Mouse (Mus musculus) forebrain, embryonic 15.5 days (tissue): Measurements from ENCODE around the gene Deup1. TPM values are rescaled to one million over a fixed set of nuclear protein-coding genes. Genes with fewer than 3 reads are reported as not detected.

Experiments
- ATAC-seq: fragments of 200-750 bp; cut with Nextera tagmentation; replicated peaks from 2 replicates; pipeline ENCODE4 v1.8.0; 2017; ENCODE audit warnings: mild to moderate bottlenecking, moderate TSS enrichment, moderate library complexity
- H3K27ac ChIP-seq: fragments of 300-500 bp; sonication (generic); replicated peaks from 2 replicates; pipeline ENCODE4 v1.5.1; 2015; ENCODE audit warnings: mild to moderate bottlenecking, inconsistent platforms
- H3K27me3 ChIP-seq: fragments of 300-500 bp; sonication (generic); 2 replicates; pipeline ENCODE4 v1.6.1; 2015; ENCODE audit warnings: inconsistent platforms
- H3K36me3 ChIP-seq: fragments of 300-500 bp; sonication (generic); 2 replicates; pipeline ENCODE4 v1.6.1; 2015; ENCODE audit warnings: mild to moderate bottlenecking, inconsistent platforms
- H3K4me1 ChIP-seq: fragments of 300-500 bp; sonication (generic); 2 replicates; pipeline ENCODE4 v1.6.1; 2015; ENCODE audit warnings: inconsistent platforms
- H3K4me2 ChIP-seq: fragments of 300-500 bp; sonication (generic); replicated peaks from 2 replicates; pipeline ENCODE4 v1.6.1; 2015; ENCODE audit warnings: mild to moderate bottlenecking, inconsistent platforms
- H3K4me3 ChIP-seq: fragments of 300-500 bp; sonication (generic); 2 replicates; pipeline ENCODE4 v1.5.1; 2015; ENCODE audit warnings: mild to moderate bottlenecking, inconsistent platforms
- H3K9ac ChIP-seq: fragments of 300-500 bp; sonication (generic); replicated peaks from 2 replicates; pipeline ENCODE4 v1.6.1; 2015; ENCODE audit warnings: mild to moderate bottlenecking, inconsistent platforms
- H3K9me3 ChIP-seq: fragments of 300-500 bp; sonication (generic); 2 replicates; pipeline ENCODE4 v1.6.1; 2016; ENCODE audit warnings: inconsistent platforms
- WGBS: fragments of 180-500 bp; shearing (Covaris S2); methylation state at CpG from one replicate; pipeline ENCODE4 v1.1.7; 2015; ENCODE audit warnings: mixed read lengths; 5-methylcytosine and 5-hydroxymethylcytosine counted together
- polyA plus RNA-seq: library from polyadenylated mRNA; unstranded; fragments of >200 nt; fragmentation: Nextera tagmentation; extraction: Ambion mirVana; gene quantifications from 2 replicates; pipeline ENCODE4 v1.2.1, GENCODE M21; 2015

The Deup1 gene
- polyA plus RNA-seq, 1 experiment from 2014 or later: 1.9 TPM

DNA sequence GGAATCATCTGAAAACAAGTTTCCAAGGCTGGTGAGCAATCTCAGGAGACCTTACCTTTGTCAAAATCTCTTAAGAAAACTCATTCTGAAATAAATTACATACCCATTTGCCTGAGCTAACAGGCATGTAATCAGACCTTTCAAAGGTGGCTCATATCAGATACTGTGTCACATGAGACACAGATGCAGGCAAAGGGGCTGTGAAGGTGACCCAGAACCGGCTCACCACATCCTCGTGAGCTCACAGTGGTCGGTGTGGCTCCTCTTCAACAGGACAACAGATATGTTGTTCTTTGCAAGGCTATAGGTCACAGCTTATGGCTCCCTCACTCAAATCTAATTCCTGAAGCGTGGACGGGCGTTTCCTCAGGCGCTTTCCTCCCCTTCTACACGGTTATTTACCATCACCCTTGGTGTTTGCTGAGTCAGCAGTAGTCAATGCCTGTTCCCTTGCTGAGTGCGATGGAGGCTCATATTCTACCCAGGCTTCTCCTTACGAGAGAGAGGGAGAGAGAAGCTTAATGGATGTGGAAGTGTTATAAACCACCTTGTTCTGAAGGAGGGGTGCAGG lies 8.6 kb downstream of the Deup1 start:
- no peak overlapping the region for H3K27ac ChIP-seq

DNA sequence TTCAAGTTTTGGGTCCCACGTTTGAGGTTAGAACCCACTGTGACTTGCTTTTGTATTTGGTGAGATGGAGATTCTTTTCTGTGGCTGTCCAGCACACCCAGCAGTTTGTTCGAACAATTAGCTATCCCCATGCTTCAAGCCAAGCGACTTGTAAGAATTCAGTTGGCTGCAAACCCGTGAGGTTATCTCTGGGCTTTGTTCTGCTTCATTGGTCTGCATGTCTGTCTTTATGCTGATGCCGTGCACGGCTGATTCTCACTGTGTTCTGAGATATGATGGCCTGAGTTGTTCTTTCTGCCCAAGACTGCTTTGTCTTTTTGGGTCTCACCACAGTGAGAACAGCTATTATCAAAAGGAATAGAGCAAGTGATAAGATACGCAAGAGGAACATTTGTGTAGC lies 10.7 kb downstream of the Deup1 start:
- Histone ChIP-seq H3K36me3 (no peaks in the 10 kb centered on the region), H3K27ac (no peak overlapping the region), H3K4me3 (no peak overlapping the region), H3K9ac (no peak overlapping the region), H3K4me1 (0 out of 2 replicates have a peak, but pooled peaks cover 2% of the 10 kb centered on the region), H3K9me3 (no peaks in the 10 kb centered on the region), H3K27me3 (no peaks in the 10 kb centered on the region), H3K4me2 (no peak overlapping the region)
- ATAC-seq: no peak
- 47% methylated on average over 7 of the region's 7 CpGs for WGBS

More for the DNA sequence above, 8.6 kb downstream of the Deup1 start:
- Histone ChIP-seq H3K4me3 (no peak overlapping the region), H3K27me3 (no peaks in the 10 kb centered on the region), H3K4me2 (no peak overlapping the region), H3K36me3 (no peaks in the 10 kb centered on the region), H3K9ac (no peak overlapping the region), H3K4me1 (0 out of 2 replicates have a peak, but pooled peaks cover 2% of the 10 kb centered on the region), H3K9me3 (no peaks in the 10 kb centered on the region)
- 76% methylated on average over 10 of the region's 10 CpGs for WGBS
- no peak for ATAC-seq

DNA sequence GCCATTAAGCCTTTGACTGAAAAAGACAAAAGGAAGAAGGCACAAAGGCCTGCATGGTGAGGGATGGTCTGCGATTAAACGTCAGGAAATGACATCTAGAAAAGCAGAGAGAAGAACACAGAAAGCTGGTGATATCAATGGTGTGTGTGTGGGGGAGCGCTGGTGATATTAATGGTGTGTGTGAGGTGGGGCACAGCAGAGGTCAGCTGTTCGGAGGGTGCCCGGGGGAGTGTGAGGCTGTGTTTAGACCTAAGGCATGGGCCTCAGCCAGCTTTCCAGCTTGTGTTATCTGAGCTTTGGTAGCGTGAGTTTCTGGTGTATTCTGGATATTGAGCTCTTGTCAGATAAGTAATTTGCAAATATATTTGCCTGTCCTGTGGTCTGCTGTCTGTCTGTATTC lies 11.3 kb downstream of the Deup1 start:
- 0 out of 2 replicates have a peak, but pooled peaks cover 2% of the 10 kb centered on the region for H3K4me1 ChIP-seq
- no peak overlapping the region for H3K27ac ChIP-seq
- no peak for ATAC-seq
- H3K4me3 ChIP-seq: no peak overlapping the region
- H3K36me3 ChIP-seq: no peaks in the 10 kb centered on the region
- no peaks in the 10 kb centered on the region for H3K27me3 ChIP-seq
- H3K9ac ChIP-seq: no peak overlapping the region
- no peak overlapping the region for H3K4me2 ChIP-seq
- H3K9me3 ChIP-seq: no peaks in the 10 kb centered on the region
- 80% methylated on average over 6 of the region's 6 CpGs for WGBS

DNA sequence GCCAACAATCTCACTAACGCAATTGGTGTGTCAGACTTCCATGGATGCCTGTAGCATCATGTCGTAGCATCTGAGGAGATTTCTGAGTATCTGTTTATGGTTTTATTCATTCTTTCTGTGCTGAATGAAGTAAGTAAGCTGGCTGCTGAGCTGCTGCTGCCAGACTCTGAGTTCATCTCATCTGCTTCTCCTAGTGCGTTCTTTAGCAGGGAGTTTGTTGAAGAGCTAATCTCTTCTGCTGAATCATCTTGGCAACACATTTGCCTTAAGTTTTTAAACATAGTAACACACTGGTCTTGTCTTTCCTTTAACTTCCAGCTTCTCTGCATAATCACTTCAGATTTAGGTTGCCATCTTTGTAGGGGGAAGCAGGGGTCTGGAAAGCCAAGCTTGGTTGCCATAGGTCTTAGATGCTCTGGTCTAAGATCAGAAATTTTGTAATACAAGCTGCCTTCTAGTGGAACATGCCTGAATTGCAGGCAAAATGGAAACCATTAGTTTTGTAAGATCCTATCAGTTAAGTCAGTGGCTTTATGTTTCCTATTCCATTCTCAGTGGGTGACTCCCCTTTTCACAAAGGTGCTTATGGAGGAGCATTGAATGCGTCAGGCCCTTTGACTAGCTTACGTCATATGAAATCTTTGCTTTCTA lies 18.3 kb downstream of the Deup1 start:
- no peaks in the 10 kb centered on the region for H3K36me3 ChIP-seq
- 96% methylated on average over 5 of the region's 5 CpGs for WGBS
- H3K4me3 ChIP-seq: no peak overlapping the region
- no peaks in the 10 kb centered on the region for H3K4me1 ChIP-seq
- no peak for ATAC-seq
- H3K4me2 ChIP-seq: no peak overlapping the region
- H3K27ac ChIP-seq: no peak overlapping the region
- H3K9ac ChIP-seq: no peak overlapping the region
- H3K27me3 ChIP-seq: no peaks in the 10 kb centered on the region
- no peaks in the 10 kb centered on the region for H3K9me3 ChIP-seq

- no peak for ATAC-seq
- 89% methylated on average over 2 of the region's 2 CpGs for WGBS
- Histone ChIP-seq H3K4me1 (no peaks in the 10 kb centered on the region), H3K9me3 (no peaks in the 10 kb centered on the region), H3K36me3 (no peaks in the 10 kb centered on the region), H3K27me3 (no peaks in the 10 kb centered on the region), H3K4me2 (no peak overlapping the region), H3K27ac (no peak overlapping the region), H3K9ac (no peak overlapping the region), H3K4me3 (no peak overlapping the region)
These were observed 20.1 kb downstream of the Deup1 start for GRCm38 (mm10) chr9:15607601-15608000.

DNA sequence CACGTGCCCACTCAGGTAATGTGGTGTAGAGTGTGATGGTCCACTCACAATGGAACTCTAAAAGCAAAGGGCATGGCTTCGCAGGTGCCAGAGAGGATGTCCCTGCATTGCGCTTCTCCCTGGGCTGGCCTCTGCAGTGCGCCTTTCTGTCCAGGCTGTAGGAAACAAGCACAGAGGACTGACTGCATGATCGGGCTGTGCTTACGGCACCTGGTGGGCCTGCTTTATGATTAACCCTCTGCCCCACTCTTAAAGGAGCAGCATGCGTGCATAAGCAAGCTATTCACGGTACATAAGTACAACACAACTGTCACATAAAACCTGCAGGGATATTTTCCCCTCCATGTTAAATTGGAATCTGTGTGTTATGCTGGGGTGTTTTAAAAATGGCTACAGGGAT lies 24.6 kb downstream of the Deup1 start:
- 78% methylated on average over 8 of the region's 8 CpGs for WGBS
- Histone ChIP-seq H3K4me1 (no peaks in the 10 kb centered on the region), H3K9me3 (no peaks in the 10 kb centered on the region), H3K27ac (no peak overlapping the region), H3K36me3 (no peaks in the 10 kb centered on the region), H3K4me2 (no peak overlapping the region), H3K9ac (no peak overlapping the region), H3K27me3 (no peaks in the 10 kb centered on the region), H3K4me3 (no peak overlapping the region)
- no peak for ATAC-seq

DNA sequence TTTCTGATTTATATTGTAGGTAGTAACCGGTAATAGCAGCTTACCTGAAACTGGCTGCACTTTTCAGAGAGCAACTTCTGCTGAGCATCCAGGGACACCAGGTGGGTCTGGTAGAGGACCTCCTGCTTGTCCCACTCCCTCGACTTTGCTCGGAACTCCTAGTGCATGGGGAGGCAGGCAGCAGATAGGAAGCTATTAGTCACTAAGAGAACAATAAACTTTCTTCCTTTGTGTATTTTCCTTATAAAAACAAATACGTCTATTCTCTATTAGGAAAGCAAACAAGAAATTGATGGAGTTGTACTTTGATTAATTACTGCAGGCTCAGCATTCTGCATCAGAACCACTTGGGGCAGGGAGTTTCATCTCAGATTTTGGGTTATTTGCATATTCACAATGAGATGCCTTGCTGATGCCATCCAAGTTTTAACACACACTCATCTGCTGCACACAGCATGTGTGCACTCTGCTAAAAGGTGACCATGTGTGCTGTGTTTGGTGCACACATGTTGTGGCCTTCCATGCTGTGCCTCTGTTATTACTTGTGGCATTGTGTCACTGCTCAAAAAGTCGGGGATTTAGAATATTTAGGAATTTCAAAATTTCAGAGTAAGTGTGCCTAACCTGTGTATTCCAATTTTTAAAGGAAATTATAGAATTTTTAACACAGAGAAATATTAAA lies 26.7 kb downstream of the Deup1 start:
- Histone ChIP-seq H3K4me1 (no peaks in the 10 kb centered on the region), H3K27me3 (no peaks in the 10 kb centered on the region), H3K27ac (no peak overlapping the region), H3K4me3 (no peak overlapping the region), H3K9ac (no peak overlapping the region), H3K9me3 (no peaks in the 10 kb centered on the region), H3K36me3 (no peaks in the 10 kb centered on the region), H3K4me2 (no peak overlapping the region)
- no peak for ATAC-seq
- 75% methylated on average over 5 of the region's 5 CpGs for WGBS

DNA sequence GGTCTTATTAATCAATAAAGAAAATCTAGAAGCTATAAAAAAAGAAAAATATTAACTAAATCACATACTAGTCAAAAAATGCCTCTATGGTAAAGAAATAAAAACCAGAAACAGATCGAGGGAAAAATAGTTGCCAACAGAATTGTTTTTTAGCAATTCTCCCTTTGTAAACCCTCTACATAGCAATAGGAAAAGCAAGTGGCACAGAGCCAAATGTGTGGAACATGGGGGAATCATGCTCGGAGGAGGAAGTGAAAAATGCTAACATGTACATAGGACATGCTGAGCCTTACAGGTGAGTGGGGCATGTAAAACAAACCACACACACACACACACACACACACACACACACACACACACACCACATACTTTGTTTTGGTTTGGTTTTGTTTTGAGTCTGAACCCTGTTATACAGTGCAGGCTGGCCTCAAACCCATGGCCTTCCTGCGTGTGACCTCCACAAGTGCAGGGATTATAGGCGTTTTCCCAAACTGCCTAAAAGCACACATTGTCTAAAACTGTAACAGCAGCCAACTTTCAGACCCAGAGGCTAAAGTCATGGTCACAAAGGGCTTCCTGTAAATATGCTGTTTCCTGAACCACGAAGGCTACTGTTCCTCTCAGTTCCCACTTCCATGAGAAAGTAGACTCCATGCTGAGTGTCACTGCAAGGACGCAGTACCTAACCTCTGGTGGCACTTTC lies 27.4 kb downstream of the Deup1 start:
- H3K27me3 ChIP-seq: no peaks in the 10 kb centered on the region

GRCm38 (mm10) chr9:15596598-15596997 lies 31.1 kb downstream of the Deup1 start:
- Histone ChIP-seq H3K36me3 (no peaks in the 10 kb centered on the region), H3K4me2 (no peak overlapping the region), H3K4me1 (no peaks in the 10 kb centered on the region), H3K9ac (no peak overlapping the region), H3K9me3 (no peaks in the 10 kb centered on the region), H3K27ac (no peak overlapping the region), H3K4me3 (no peak overlapping the region), H3K27me3 (no peaks in the 10 kb centered on the region)
- 68% methylated on average over 4 of the region's 4 CpGs for WGBS
- no peak for ATAC-seq

More for the DNA sequence above, 27.4 kb downstream of the Deup1 start:
- H3K4me1 ChIP-seq: no peaks in the 10 kb centered on the region
- H3K9me3 ChIP-seq: no peaks in the 10 kb centered on the region
- no peaks in the 10 kb centered on the region for H3K36me3 ChIP-seq
- H3K4me3 ChIP-seq: no peak overlapping the region
- no peak overlapping the region for H3K27ac ChIP-seq
- ATAC-seq: 0 out of 2 replicates have a peak, but pooled peaks have one; percentile 34
- H3K4me2 ChIP-seq: no peak overlapping the region
- no peak overlapping the region for H3K9ac ChIP-seq
- 70% methylated on average over 6 of the region's 6 CpGs for WGBS

DNA sequence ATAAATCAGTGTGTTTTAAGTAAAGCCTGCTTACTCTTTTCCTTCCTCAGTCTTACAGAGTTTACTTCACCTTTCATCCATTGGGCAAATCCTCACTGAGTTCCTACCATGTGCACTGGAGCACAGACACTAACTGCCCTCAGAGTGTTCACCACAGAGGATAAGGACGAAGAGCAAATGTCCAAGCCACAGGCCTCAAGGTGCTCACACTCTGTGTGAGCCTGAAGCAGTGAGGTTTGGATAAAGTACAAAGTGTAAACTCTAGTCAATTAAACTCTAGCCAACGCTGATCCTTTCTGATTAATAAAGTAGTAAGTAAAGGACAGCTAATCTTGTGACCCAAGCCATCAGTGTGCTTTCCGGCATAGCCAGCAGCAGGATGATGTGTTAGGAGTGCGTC lies 33.6 kb downstream of the Deup1 start:
- Histone ChIP-seq H3K27ac (no peak overlapping the region), H3K4me3 (no peak overlapping the region), H3K9me3 (no peaks in the 10 kb centered on the region), H3K36me3 (no peaks in the 10 kb centered on the region), H3K27me3 (no peaks in the 10 kb centered on the region), H3K4me1 (no peaks in the 10 kb centered on the region), H3K9ac (no peak overlapping the region), H3K4me2 (no peak overlapping the region)
- WGBS: 81% methylated on average over 4 of the region's 4 CpGs
- ATAC-seq: no peak

- no peak overlapping the region for H3K9ac ChIP-seq
- no peak overlapping the region for H3K27ac ChIP-seq
- 71% methylated on average over 6 of the region's 6 CpGs for WGBS
- no peaks in the 10 kb centered on the region for H3K27me3 ChIP-seq
- no peaks in the 10 kb centered on the region for H3K9me3 ChIP-seq
- no peaks in the 10 kb centered on the region for H3K4me1 ChIP-seq
- no peaks in the 10 kb centered on the region for H3K36me3 ChIP-seq
- H3K4me3 ChIP-seq: no peak overlapping the region
- no peak overlapping the region for H3K4me2 ChIP-seq
- peak; percentile 67; the same call in 1 of the 2 replicates for ATAC-seq
These were observed 40.4 kb downstream of the Deup1 start for GRCm38 (mm10) chr9:15587157-15587854.

GRCm38 (mm10) chr9:15585956-15586355 lies 41.8 kb downstream of the Deup1 start:
- H3K4me2 ChIP-seq: no peak overlapping the region
- H3K27me3 ChIP-seq: no peaks in the 10 kb centered on the region
- H3K4me3 ChIP-seq: no peak overlapping the region
- ATAC-seq: no peak
- H3K9me3 ChIP-seq: no peaks in the 10 kb centered on the region
- H3K27ac ChIP-seq: no peak overlapping the region
- no peaks in the 10 kb centered on the region for H3K4me1 ChIP-seq
- no peaks in the 10 kb centered on the region for H3K36me3 ChIP-seq
- WGBS: 91% methylated on average over 1 of the region's 1 CpGs
- H3K9ac ChIP-seq: no peak overlapping the region
